Mouse (Mus musculus) liver, embryonic 14.5 days (tissue): ENCODE results near the gene Pqlc2.

ENCODE experiments used
- CTCF ChIP-seq: IDR thresholded peaks from 2 replicates; pipeline ENCODE4 v1.5.1; 2016; ENCODE audit warnings: antibody characterized with exemption, low read depth, control low read depth
- EP300 ChIP-seq: IDR thresholded peaks from 2 replicates; pipeline ENCODE4 v1.6.1; 2016; ENCODE audit warnings: antibody characterized with exemption, low read depth

DNA sequence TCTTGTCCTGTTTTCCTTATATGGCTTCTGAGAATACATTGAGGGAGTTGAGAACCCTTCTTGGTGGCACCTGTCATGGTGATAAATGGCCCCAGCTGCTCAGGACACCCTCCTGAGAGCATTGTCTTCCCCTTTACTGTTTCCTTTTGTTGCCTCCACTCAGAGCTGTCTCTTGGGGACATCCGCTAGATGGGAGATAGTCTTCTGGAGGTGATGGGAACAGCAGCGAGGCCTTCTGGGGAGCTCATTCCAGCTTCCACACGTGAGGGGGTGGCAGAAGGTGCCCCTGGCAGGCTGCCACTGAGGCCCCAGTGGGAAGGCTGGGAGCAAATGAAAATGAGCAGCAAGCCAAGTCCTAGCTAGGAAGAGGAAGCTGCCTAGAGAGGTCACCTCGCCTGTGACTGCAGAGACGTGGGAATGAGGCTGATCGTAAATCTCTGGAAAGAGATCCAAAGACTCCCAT, 27.5 kb downstream of the Pqlc2 start:
- TF ChIP-seq EP300 (no peak), CTCF (no peak)
